Mouse (Mus musculus): ENCODE results near the gene Slc4a7. TPM values are rescaled to one million over a fixed set of nuclear protein-coding genes. Genes with fewer than 3 reads are reported as not detected.

The Slc4a7 gene
- polyA plus RNA-seq, 1 experiment: 241 TPM

DNA sequence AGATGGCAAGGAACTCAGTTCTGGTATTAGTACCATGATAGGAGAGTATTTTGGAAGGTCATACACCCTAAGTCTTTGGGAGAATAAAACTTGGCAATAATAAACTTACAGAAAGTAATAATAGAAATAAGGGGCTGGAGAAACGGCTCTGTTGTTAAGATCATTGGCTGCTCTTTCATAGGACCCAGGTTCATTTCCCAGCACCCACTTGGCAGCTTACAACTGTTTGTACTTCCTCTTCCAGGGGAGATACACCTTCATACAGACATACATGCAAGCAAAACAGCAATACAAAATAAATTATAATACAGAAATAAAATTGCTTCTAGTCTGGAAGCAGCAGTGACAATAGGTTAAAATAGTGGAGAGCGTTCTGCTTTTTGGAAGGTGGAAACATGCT lies 2.6 kb downstream of the Slc4a7 start:
- Histone ChIP-seq H3K4me1 (ENCODE audit: control insufficient read depth, insufficient read depth, low read length) (no peaks in the 10 kb centered on the region), H3K27ac (ENCODE audit: insufficient read depth, low read depth, low read length) (no peak overlapping the region), H3K4me3 (ENCODE audit: insufficient read depth, low read depth, low read length) (no peak overlapping the region)
- no peak for TF ChIP-seq POLR2A (IDR thresholded peaks at IDR 0.05; ENCODE audit: insufficient read depth, low read depth, low read length)
- TF ChIP-seq CTCF (IDR thresholded peaks at IDR 0.05; ENCODE audit: insufficient read depth, low read depth, low read length): no peak
- WGBS: 71% methylated on average over 2 of the region's 2 CpGs

DNA sequence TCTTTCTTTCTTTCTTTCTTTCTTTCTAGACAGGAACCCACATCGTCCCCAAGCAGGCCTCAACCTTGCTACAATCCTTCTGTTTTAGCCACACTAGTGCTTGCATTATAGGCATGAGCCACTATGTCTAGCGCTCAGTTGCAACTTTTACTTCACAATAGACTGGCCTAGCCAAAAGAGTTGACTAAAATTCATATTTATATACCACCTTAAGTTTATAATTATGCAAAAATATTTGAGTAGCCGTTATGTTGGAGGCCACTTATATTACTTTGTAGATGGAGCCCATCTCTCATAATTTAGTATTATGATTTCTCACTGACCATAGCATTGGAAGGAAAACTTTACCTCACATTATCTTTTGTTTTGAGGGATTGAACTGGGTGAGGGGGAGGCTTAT lies 3.0 kb downstream of the Slc4a7 start:
- 85% methylated on average over 3 of the region's 3 CpGs for WGBS
- Histone ChIP-seq H3K4me1 (ENCODE audit: control insufficient read depth, insufficient read depth, low read length) (no peaks in the 10 kb centered on the region), H3K27ac (ENCODE audit: insufficient read depth, low read depth, low read length) (no peak overlapping the region), H3K4me3 (ENCODE audit: insufficient read depth, low read depth, low read length) (no peak overlapping the region)
- TF ChIP-seq CTCF (IDR thresholded peaks at IDR 0.05; ENCODE audit: insufficient read depth, low read depth, low read length): no peak
- no peak for TF ChIP-seq POLR2A (IDR thresholded peaks at IDR 0.05; ENCODE audit: insufficient read depth, low read depth, low read length)

DNA sequence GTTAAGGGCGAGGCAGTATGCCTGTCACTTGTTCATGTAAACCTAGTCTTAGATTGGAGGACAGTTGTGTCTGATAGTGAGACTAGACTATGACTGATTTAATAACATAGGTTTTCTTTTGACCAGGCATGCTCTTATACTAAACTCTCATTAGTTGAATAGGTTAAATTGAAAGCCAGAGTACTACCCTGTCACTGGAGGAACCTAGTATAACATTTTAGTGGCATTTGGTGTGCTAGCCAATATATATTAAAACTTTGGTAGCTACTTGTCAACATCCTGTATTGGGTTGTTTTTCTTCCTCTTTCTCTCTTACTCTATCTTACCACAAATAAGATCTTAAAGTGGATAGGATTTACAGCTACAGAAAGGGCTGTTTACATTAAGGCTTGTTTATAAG lies 4.3 kb downstream of the Slc4a7 start:
- TF ChIP-seq POLR2A (IDR thresholded peaks at IDR 0.05; ENCODE audit: insufficient read depth, low read depth, low read length) (no peak), CTCF (IDR thresholded peaks at IDR 0.05; ENCODE audit: insufficient read depth, low read depth, low read length) (no peak)
- no peak overlapping the region for H3K4me3 ChIP-seq (ENCODE audit: insufficient read depth, low read depth, low read length)
- H3K27ac ChIP-seq (ENCODE audit: insufficient read depth, low read depth, low read length): no peak overlapping the region
- 91% methylated on average over 1 of the region's 1 CpGs for WGBS
- no peaks in the 10 kb centered on the region for H3K4me1 ChIP-seq (ENCODE audit: control insufficient read depth, insufficient read depth, low read length)

DNA sequence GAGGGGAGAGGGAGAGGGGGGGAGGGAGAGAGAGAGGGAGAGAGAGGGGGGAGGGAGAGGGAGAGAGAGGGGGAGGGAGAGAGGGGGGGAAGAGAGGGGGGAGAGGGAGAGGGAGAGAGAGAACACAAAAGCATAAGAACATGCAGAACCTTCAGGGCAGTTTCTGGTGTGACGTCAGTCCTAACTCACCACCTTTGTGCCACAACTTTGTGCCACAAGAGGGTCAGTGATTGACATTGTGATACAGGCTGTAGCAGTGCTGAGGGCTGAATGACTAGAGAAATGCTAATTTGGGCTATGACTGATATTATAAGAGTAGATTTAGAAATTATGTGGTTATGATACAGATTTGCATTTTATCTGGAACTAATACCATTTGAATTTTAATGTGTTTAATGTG lies 5.0 kb downstream of the Slc4a7 start:
- WGBS: 67% methylated on average over 1 of the region's 1 CpGs
- Histone ChIP-seq H3K4me3 (ENCODE audit: insufficient read depth, low read depth, low read length) (no peak overlapping the region), H3K27ac (ENCODE audit: insufficient read depth, low read depth, low read length) (no peak overlapping the region), H3K4me1 (ENCODE audit: control insufficient read depth, insufficient read depth, low read length) (no peaks in the 10 kb centered on the region)
- no peak for TF ChIP-seq POLR2A (IDR thresholded peaks at IDR 0.05; ENCODE audit: insufficient read depth, low read depth, low read length)
- no peak for TF ChIP-seq CTCF (IDR thresholded peaks at IDR 0.05; ENCODE audit: insufficient read depth, low read depth, low read length)

DNA sequence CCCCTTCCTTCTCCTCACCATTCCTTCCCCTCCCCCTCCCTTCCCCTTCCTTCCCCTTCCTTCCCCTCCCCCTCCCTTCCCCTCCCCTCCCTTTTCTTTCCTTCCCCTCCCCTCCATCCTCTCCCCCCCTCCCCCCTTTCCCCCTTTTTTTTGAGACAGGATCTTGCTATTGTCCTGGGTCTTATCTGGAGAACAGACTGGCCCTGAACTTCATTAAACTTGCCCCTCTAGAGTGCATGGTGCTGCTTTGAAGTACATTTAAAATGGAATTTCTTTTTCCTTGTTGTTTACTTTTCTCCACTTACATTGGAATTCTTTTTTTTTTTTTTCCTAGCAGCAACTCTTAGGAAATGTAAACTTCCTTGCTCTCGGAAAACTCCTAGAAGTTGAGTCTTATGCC lies 6.9 kb downstream of the Slc4a7 start:
- 93% methylated on average over 1 of the region's 1 CpGs for WGBS
- H3K4me1 ChIP-seq (ENCODE audit: control insufficient read depth, insufficient read depth, low read length): no peaks in the 10 kb centered on the region
- no peak overlapping the region for H3K4me3 ChIP-seq (ENCODE audit: insufficient read depth, low read depth, low read length)
- no peak overlapping the region for H3K27ac ChIP-seq (ENCODE audit: insufficient read depth, low read depth, low read length)
- TF ChIP-seq CTCF (IDR thresholded peaks at IDR 0.05; ENCODE audit: insufficient read depth, low read depth, low read length) (no peak), POLR2A (IDR thresholded peaks at IDR 0.05; ENCODE audit: insufficient read depth, low read depth, low read length) (no peak)

DNA sequence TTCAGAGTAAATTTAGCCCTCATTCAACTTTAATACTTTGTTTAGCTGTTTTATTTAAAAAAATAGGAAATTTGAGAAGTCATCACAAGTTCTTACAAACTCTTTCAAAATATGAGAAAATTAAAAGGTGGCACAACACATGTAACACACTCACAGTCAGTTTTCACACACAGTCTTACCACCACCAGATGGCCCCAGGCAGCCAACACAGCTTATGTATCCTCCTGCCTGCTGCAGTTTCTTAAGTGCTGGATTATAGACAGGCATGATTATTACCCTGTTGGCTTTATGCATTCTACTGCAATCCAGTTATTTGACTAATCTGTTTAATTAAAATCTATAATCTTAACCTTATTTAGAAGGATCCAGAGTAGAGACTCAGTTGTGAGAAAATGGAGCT lies 12.1 kb downstream of the Slc4a7 start:
- Histone ChIP-seq H3K4me3 (ENCODE audit: insufficient read depth, low read depth, low read length) (no peak overlapping the region), H3K4me1 (ENCODE audit: control insufficient read depth, insufficient read depth, low read length) (no peaks in the 10 kb centered on the region), H3K27ac (ENCODE audit: insufficient read depth, low read depth, low read length) (no peak overlapping the region)
- TF ChIP-seq CTCF (IDR thresholded peaks at IDR 0.05; ENCODE audit: insufficient read depth, low read depth, low read length): no peak
- no peak for TF ChIP-seq POLR2A (IDR thresholded peaks at IDR 0.05; ENCODE audit: insufficient read depth, low read depth, low read length)

DNA sequence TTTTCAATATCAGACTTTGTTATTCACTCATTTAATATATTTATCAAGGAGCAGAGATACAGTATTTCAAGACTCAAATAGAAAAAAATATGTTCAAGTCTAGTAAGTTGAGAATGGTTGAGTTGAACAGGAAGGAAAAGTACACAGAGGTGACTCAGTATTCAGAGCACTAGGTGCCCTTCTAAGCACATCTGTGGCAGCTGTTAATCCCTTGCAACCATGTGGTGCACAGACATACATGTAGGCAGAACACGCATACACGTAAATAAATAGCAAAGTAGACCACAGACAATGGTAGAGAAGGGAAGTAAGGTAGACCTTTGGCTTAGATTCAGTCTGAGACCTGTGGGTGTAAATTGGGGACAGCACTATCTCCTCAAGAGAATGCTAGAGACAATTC lies 13.7 kb downstream of the Slc4a7 start:
- no peaks in the 10 kb centered on the region for H3K4me1 ChIP-seq (ENCODE audit: control insufficient read depth, insufficient read depth, low read length)
- no peak overlapping the region for H3K27ac ChIP-seq (ENCODE audit: insufficient read depth, low read depth, low read length)
- no peak for TF ChIP-seq POLR2A (IDR thresholded peaks at IDR 0.05; ENCODE audit: insufficient read depth, low read depth, low read length)
- no peak for TF ChIP-seq CTCF (IDR thresholded peaks at IDR 0.05; ENCODE audit: insufficient read depth, low read depth, low read length)
- 94% methylated on average over 2 of the region's 2 CpGs for WGBS
- H3K4me3 ChIP-seq (ENCODE audit: insufficient read depth, low read depth, low read length): no peak overlapping the region

DNA sequence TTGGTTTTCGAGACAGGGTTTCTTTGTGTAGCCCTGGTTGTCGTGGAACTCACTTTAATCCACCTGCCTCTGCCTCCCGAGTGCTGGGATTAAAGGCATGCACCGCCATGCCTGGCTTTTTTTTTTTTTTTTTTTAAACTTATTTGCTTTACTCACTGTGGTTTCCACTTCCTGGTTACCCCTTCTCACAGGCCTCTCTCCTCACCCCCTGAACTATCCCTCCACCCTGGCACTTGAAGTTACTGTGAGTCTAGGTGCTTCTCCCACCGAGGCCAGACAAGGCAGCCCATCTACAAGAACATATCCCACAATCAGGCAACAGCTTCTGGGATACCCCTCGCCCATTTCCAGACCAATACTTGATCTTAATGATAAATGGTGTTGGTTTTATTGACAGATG lies 14.8 kb downstream of the Slc4a7 start:
- no peak for TF ChIP-seq POLR2A (IDR thresholded peaks at IDR 0.05; ENCODE audit: insufficient read depth, low read depth, low read length)
- Histone ChIP-seq H3K27ac (ENCODE audit: insufficient read depth, low read depth, low read length) (no peak overlapping the region), H3K4me1 (ENCODE audit: control insufficient read depth, insufficient read depth, low read length) (no peaks in the 10 kb centered on the region), H3K4me3 (ENCODE audit: insufficient read depth, low read depth, low read length) (no peak overlapping the region)
- WGBS: 90% methylated on average over 6 of the region's 6 CpGs

DNA sequence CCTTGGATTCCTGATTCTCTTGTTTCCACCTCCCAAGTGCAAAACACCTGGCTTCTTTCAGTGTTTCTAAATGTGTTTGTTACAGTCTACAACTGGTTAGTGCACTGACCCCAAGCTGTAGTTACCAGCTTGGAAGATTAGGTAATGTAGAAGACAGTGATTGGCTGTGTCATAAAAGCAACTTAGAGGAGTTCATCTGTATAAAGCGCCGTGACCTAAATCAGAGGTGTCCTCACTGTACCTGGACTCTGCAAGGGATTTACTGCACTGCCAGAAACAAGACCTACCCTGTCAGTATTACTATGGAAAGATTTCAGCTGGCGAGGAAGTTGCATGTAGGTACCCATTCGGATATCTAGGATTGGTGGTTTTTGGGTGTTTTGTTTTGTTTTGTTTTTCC lies 16.5 kb downstream of the Slc4a7 start:
- no peak overlapping the region for H3K27ac ChIP-seq (ENCODE audit: insufficient read depth, low read depth, low read length)
- TF ChIP-seq CTCF (IDR thresholded peaks at IDR 0.05; ENCODE audit: insufficient read depth, low read depth, low read length) (no peak), POLR2A (IDR thresholded peaks at IDR 0.05; ENCODE audit: insufficient read depth, low read depth, low read length) (no peak)
- WGBS: 76% methylated on average over 4 of the region's 4 CpGs

DNA sequence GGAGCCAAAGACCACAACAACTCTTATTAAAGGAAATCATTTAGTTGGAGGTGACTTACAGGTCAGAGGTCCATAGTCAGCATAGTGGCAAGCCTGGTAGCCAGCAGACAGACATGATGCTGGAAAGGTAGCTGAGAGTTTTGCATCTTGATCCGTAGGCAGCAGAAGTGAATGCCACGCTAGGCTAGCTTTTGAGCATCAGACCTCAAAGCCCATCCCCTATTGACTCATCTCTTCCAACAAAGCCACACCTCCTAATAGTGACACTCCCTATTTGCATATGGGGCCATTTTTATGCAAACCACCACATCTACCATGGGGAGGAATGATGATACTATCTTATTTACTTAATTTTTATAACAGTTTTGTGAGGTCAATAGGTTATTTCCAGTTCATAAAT lies 79.1 kb downstream of the Slc4a7 start:
- H3K4me1 ChIP-seq (ENCODE audit: control insufficient read depth, insufficient read depth, low read length): no peaks in the 10 kb centered on the region
- 90% methylated on average over 2 of the region's 2 CpGs for WGBS
- H3K4me3 ChIP-seq (ENCODE audit: insufficient read depth, low read depth, low read length): no peak overlapping the region
- TF ChIP-seq POLR2A (IDR thresholded peaks at IDR 0.05; ENCODE audit: insufficient read depth, low read depth, low read length) (no peak), CTCF (IDR thresholded peaks at IDR 0.05; ENCODE audit: insufficient read depth, low read depth, low read length) (no peak)
- H3K27ac ChIP-seq (ENCODE audit: insufficient read depth, low read depth, low read length): no peak overlapping the region

More for the DNA sequence above, 16.5 kb downstream of the Slc4a7 start:
- no peak overlapping the region for H3K4me3 ChIP-seq (ENCODE audit: insufficient read depth, low read depth, low read length)
- no peaks in the 10 kb centered on the region for H3K4me1 ChIP-seq (ENCODE audit: control insufficient read depth, insufficient read depth, low read length)

All from olfactory bulb, adult 2 months (tissue).